Mouse (Mus musculus) stomach, embryonic 14.5 days (tissue): ENCODE measurements around the gene Gphb5. TPM values are rescaled to one million over a fixed set of nuclear protein-coding genes. Genes with fewer than 3 reads are reported as not detected.

Experiments used
- ATAC-seq: fragments of 200-750 bp; cut with Nextera tagmentation; 2 replicates; pipeline ENCODE4 v1.8.0; 2017; ENCODE audit warnings: low read depth, moderate TSS enrichment; ENCODE audit not compliant: insufficient number of reproducible peaks, insufficient read depth, low FRiP score
- H3K27ac ChIP-seq: fragments of 300-500 bp; sonication (generic); 2 replicates; pipeline ENCODE4 v1.5.1; 2014; ENCODE audit warnings: mild to moderate bottlenecking, low read length, moderate library complexity, mixed read lengths
- H3K27me3 ChIP-seq: fragments of 300-500 bp; sonication (generic); 2 replicates; pipeline ENCODE4 v1.6.1; 2014; ENCODE audit warnings: low read length, control low read depth, mixed read lengths; ENCODE audit not compliant: control insufficient read depth, insufficient read depth
- H3K36me3 ChIP-seq: fragments of 300-500 bp; sonication (generic); 2 replicates; pipeline ENCODE4 v1.6.1; 2014; ENCODE audit warnings: mild to moderate bottlenecking, control low read depth, low read length, moderate library complexity, mixed read lengths; ENCODE audit not compliant: control insufficient read depth, insufficient read depth
- H3K4me1 ChIP-seq: fragments of 300-500 bp; sonication (generic); 2 replicates; pipeline ENCODE4 v1.6.1; 2014; ENCODE audit warnings: low read length, control low read depth, mixed read lengths; ENCODE audit not compliant: control insufficient read depth, insufficient read depth
- H3K4me2 ChIP-seq: fragments of 300-500 bp; sonication (generic); replicated peaks from 2 replicates; pipeline ENCODE4 v1.6.1; 2014; ENCODE audit warnings: low read depth, low read length, control low read depth
- H3K4me3 ChIP-seq: fragments of 300-500 bp; sonication (generic); 2 replicates; pipeline ENCODE4 v1.5.1; 2014; ENCODE audit warnings: low read depth, low read length, control low read depth
- H3K9ac ChIP-seq: fragments of 300-500 bp; sonication (generic); replicated peaks from 2 replicates; pipeline ENCODE4 v1.6.1; 2014; ENCODE audit warnings: low read depth, mild to moderate bottlenecking, control low read depth, low read length, moderate library complexity, mixed read lengths
- H3K9me3 ChIP-seq: fragments of 300-500 bp; sonication (generic); 2 replicates; pipeline ENCODE4 v1.6.1; 2016; ENCODE audit warnings: low read depth, low read length, control low read depth; ENCODE audit not compliant: control insufficient read depth
- WGBS: fragments of 180-500 bp; shearing (Covaris S2); extraction: QIAGEN DNeasy Blood & Tissue Kit; methylation state at CpG from one replicate; pipeline ENCODE4 v1.1.7; 2014; 5-methylcytosine and 5-hydroxymethylcytosine counted together
- polyA plus RNA-seq: library from polyadenylated mRNA; unstranded; fragments of >200 nt; fragmentation: Nextera tagmentation; extraction: Ambion mirVana; gene quantifications from 2 replicates; pipeline ENCODE4 v1.2.1, GENCODE M21; 2014

Gphb5 gene
- polyA plus RNA-seq: 0.15 TPM in 1 of 2 replicates, not detected in the other

GRCm38 (mm10) chr12:75416681-75417080 is at the start of gene Gphb5:
TSS of gene Gphb5 (minus strand) at chr12:75416781.
- no peak within 1 kb of the TSS for H3K27ac ChIP-seq
- H3K4me3 ChIP-seq: no peak within 1 kb of the TSS
- WGBS: 85% methylated on average over 4 of the region's 4 CpGs
- ATAC-seq: no peak
- no peak within 1 kb of the TSS for H3K4me2 ChIP-seq
- H3K36me3 ChIP-seq: no peaks in the 10 kb centered on the region
- H3K9ac ChIP-seq: no peak within 1 kb of the TSS
- no peaks in the 10 kb centered on the region for H3K4me1 ChIP-seq
- no peaks in the 10 kb centered on the region for H3K27me3 ChIP-seq
- H3K9me3 ChIP-seq: no peaks in the 10 kb centered on the region

- Histone ChIP-seq H3K27me3 (no peaks in the 10 kb centered on the region), H3K4me2 (no peak overlapping the region), H3K4me1 (no peaks in the 10 kb centered on the region), H3K9ac (no peak overlapping the region), H3K4me3 (no peak overlapping the region), H3K9me3 (no peaks in the 10 kb centered on the region), H3K27ac (no peak overlapping the region), H3K36me3 (peaks cover 20% of the 10 kb centered on the region; the same call in 1 of the 2 replicates)
- WGBS: 91% methylated on average over 7 of the region's 7 CpGs
- ATAC-seq: no peak
These were observed 49.6 kb upstream of the Gphb5 start for GRCm38 (mm10) chr12:75466206-75466605.

- Histone ChIP-seq H3K27me3 (no peaks in the 10 kb centered on the region), H3K36me3 (peaks cover 30% of the 10 kb centered on the region; the same call in 1 of the 2 replicates), H3K4me2 (no peak overlapping the region), H3K4me1 (no peaks in the 10 kb centered on the region), H3K9me3 (no peaks in the 10 kb centered on the region), H3K4me3 (no peak overlapping the region), H3K9ac (no peak overlapping the region), H3K27ac (no peak overlapping the region)
- ATAC-seq: no peak
- 84% methylated on average over 9 of the region's 9 CpGs for WGBS
These were observed 47.6 kb upstream of the Gphb5 start for GRCm38 (mm10) chr12:75464016-75464769.

GRCm38 (mm10) chr12:75460561-75460960 is 44.0 kb upstream of the Gphb5 start:
- Histone ChIP-seq H3K9ac (no peak overlapping the region), H3K9me3 (no peaks in the 10 kb centered on the region), H3K4me2 (no peak overlapping the region), H3K4me1 (no peaks in the 10 kb centered on the region), H3K27me3 (no peaks in the 10 kb centered on the region), H3K4me3 (no peak overlapping the region), H3K27ac (no peak overlapping the region), H3K36me3 (peaks cover 31% of the 10 kb centered on the region)
- ATAC-seq: no peak
- WGBS: 86% methylated on average over 5 of the region's 5 CpGs

- H3K36me3 ChIP-seq: peaks cover 26% of the 10 kb centered on the region
- H3K27me3 ChIP-seq: no peaks in the 10 kb centered on the region
- H3K27ac ChIP-seq: no peak overlapping the region
- 88% methylated on average over 5 of the region's 5 CpGs for WGBS
- no peak overlapping the region for H3K4me2 ChIP-seq
- no peaks in the 10 kb centered on the region for H3K4me1 ChIP-seq
- H3K9ac ChIP-seq: no peak overlapping the region
- no peaks in the 10 kb centered on the region for H3K9me3 ChIP-seq
- H3K4me3 ChIP-seq: no peak overlapping the region
- ATAC-seq: no peak
These were observed 43.1 kb upstream of the Gphb5 start for GRCm38 (mm10) chr12:75459656-75460055.

- no peaks in the 10 kb centered on the region for H3K4me1 ChIP-seq
- H3K36me3 ChIP-seq: peaks cover 21% of the 10 kb centered on the region
- no peak overlapping the region for H3K27ac ChIP-seq
- no peak overlapping the region for H3K4me2 ChIP-seq
- no peak overlapping the region for H3K9ac ChIP-seq
- ATAC-seq: no peak
- 93% methylated on average over 6 of the region's 6 CpGs for WGBS
- no peaks in the 10 kb centered on the region for H3K9me3 ChIP-seq
- H3K4me3 ChIP-seq: no peak overlapping the region
- no peaks in the 10 kb centered on the region for H3K27me3 ChIP-seq
These were observed 36.9 kb upstream of the Gphb5 start for GRCm38 (mm10) chr12:75453441-75453840.

GRCm38 (mm10) chr12:75453027-75453426 is 36.4 kb upstream of the Gphb5 start:
- H3K9me3 ChIP-seq: no peaks in the 10 kb centered on the region
- no peak for ATAC-seq
- no peaks in the 10 kb centered on the region for H3K4me1 ChIP-seq
- no peak overlapping the region for H3K9ac ChIP-seq
- 82% methylated on average over 4 of the region's 4 CpGs for WGBS
- H3K27ac ChIP-seq: no peak overlapping the region
- no peaks in the 10 kb centered on the region for H3K27me3 ChIP-seq
- H3K4me3 ChIP-seq: no peak overlapping the region
- no peak overlapping the region for H3K4me2 ChIP-seq
- peaks cover 18% of the 10 kb centered on the region for H3K36me3 ChIP-seq

GRCm38 (mm10) chr12:75450592-75450991 is 34.0 kb upstream of the Gphb5 start:
- no peaks in the 10 kb centered on the region for H3K4me1 ChIP-seq
- H3K36me3 ChIP-seq: peaks cover 18% of the 10 kb centered on the region
- no peak for ATAC-seq
- no peak overlapping the region for H3K4me3 ChIP-seq
- H3K9me3 ChIP-seq: no peaks in the 10 kb centered on the region
- H3K4me2 ChIP-seq: no peak overlapping the region
- 91% methylated on average over 8 of the region's 8 CpGs for WGBS
- no peak overlapping the region for H3K9ac ChIP-seq
- H3K27ac ChIP-seq: no peak overlapping the region
- no peaks in the 10 kb centered on the region for H3K27me3 ChIP-seq

GRCm38 (mm10) chr12:75450011-75450410 is 33.4 kb upstream of the Gphb5 start:
- no peak for ATAC-seq
- Histone ChIP-seq H3K27me3 (no peaks in the 10 kb centered on the region), H3K4me3 (no peak overlapping the region), H3K4me2 (no peak overlapping the region), H3K9me3 (no peaks in the 10 kb centered on the region), H3K9ac (no peak overlapping the region; the same call in 1 of the 2 replicates), H3K4me1 (no peaks in the 10 kb centered on the region), H3K27ac (no peak overlapping the region), H3K36me3 (peaks cover 18% of the 10 kb centered on the region)
- 36% methylated on average over 14 of the region's 14 CpGs for WGBS
